Mouse (Mus musculus) embryonic facial prominence, embryonic 11.5 days (tissue): ENCODE results near the gene Arpp21. TPM values are rescaled to one million over a fixed set of nuclear protein-coding genes. Genes with fewer than 3 reads are reported as not detected.
A peak's percentile ranks its signal among the peaks of the same experiment; 100 is the strongest.
"Not testable (repeated sequence)": the region's sequence is repeated elsewhere in the genome, so short reads cannot be mapped to it uniquely, and the experiment has no call there.

ENCODE experiments used
- ATAC-seq: fragments of 200-750 bp; cut with Nextera tagmentation; replicated peaks from 2 replicates; pipeline ENCODE4 v1.8.0; 2017; ENCODE audit warnings: low read depth; ENCODE audit not compliant: insufficient number of reproducible peaks, low FRiP score, low TSS enrichment
- DNase-seq: peaks from one replicate; pipeline ENCODE4 v3.0.0-alpha.2; 2015; ENCODE audit warnings: low spot score
- H3K27ac ChIP-seq: fragments of 300-500 bp; sonication (generic); replicated peaks from 2 replicates; pipeline ENCODE4 v1.5.1; 2014; ENCODE audit warnings: mild to moderate bottlenecking, low read depth, low read length, control low read depth
- H3K27me3 ChIP-seq: fragments of 300-500 bp; sonication (generic); 2 replicates; pipeline ENCODE4 v1.6.1; 2014; ENCODE audit warnings: mild to moderate bottlenecking, low read length, moderate library complexity, mixed read lengths; ENCODE audit not compliant: control insufficient read depth, insufficient read depth
- H3K36me3 ChIP-seq: fragments of 300-500 bp; sonication (generic); replicated peaks from 2 replicates; pipeline ENCODE4 v1.6.1; 2014; ENCODE audit warnings: low read depth, mild to moderate bottlenecking, low read length, moderate library complexity, mixed read lengths; ENCODE audit not compliant: control insufficient read depth, insufficient read depth
- H3K4me1 ChIP-seq: fragments of 300-500 bp; sonication (generic); 2 replicates; pipeline ENCODE4 v1.6.1; 2014; ENCODE audit warnings: low read length, mixed read lengths; ENCODE audit not compliant: control insufficient read depth, insufficient read depth
- H3K4me2 ChIP-seq: fragments of 300-500 bp; sonication (generic); 2 replicates; pipeline ENCODE4 v1.6.1; 2014; ENCODE audit warnings: low read depth, mild to moderate bottlenecking, control low read depth, low read length, moderate library complexity
- H3K4me3 ChIP-seq: fragments of 300-500 bp; sonication (generic); 2 replicates; pipeline ENCODE4 v1.5.1; 2014; ENCODE audit warnings: low read depth, low read length, control low read depth
- H3K9ac ChIP-seq: fragments of 300-500 bp; sonication (generic); replicated peaks from 2 replicates; pipeline ENCODE4 v1.6.1; 2014; ENCODE audit warnings: mild to moderate bottlenecking, control low read depth, low read length
- H3K9me3 ChIP-seq: fragments of 300-500 bp; sonication (generic); replicated peaks from 2 replicates; pipeline ENCODE4 v1.6.1; 2016; ENCODE audit warnings: mild to moderate bottlenecking, low read length, inconsistent platforms, mixed read lengths; ENCODE audit not compliant: control insufficient read depth
- WGBS: fragments of 180-500 bp; shearing (Covaris S2); extraction: QIAGEN DNeasy Blood & Tissue Kit; methylation state at CpG from one replicate; pipeline ENCODE4 v1.1.7; 2014; 5-methylcytosine and 5-hydroxymethylcytosine counted together
- polyA plus RNA-seq: library from polyadenylated mRNA; unstranded; fragments of >200 nt; fragmentation: Nextera tagmentation; extraction: Ambion mirVana; gene quantifications from 2 replicates; pipeline ENCODE4 v1.2.1, GENCODE M21; 2014

Arpp21 gene
- polyA plus RNA-seq, 1 experiment from 2014 or later = 3.1 TPM

DNA sequence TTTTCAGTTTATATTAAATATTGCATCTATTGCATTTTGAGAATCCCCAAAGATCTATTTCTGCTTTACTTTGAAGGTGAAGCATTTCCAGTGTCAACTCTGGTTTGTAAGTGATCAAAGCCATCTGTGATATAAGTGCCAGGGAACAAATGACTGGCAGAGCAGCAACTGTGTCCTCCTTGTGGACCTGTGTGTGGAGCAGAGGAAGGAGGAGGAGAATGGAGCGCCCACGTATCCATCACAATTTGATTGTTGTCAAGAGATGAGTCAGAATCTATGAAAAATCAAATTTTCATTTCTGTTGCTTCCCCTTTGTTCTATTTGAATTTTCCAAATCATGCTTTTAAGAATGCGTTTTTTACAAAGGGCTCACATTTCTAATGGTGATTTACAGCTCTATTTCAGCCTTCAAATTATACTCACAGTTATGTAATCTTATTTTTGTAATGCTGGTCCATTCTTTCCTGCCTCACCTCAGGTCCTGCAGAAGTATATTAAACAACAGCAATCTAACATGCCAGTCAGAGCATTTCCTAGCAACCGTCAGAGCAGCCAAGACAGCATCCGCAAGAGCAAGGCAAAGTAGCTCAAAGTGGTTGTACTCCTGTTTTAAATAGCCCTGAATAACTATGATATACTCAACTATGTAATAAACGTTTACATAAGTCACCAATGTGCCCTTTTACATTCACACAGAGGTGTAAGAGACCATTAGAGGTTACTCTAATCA is 174.9 kb downstream of the Arpp21 start:
- Histone ChIP-seq H3K27me3 (no peaks in the 10 kb centered on the region), H3K4me1 (no peaks in the 10 kb centered on the region), H3K4me3 (no peak overlapping the region), H3K27ac (no peak overlapping the region), H3K4me2 (no peak overlapping the region), H3K9ac (no peak overlapping the region), H3K36me3 (no peaks in the 10 kb centered on the region), H3K9me3 (no peaks in the 10 kb centered on the region)
- WGBS = 65% methylated on average over 6 of the region's 6 CpGs
- DNase-seq (no peak), ATAC-seq (no peak)

GRCm38 (mm10) chr9:112054807-112055381 is 180.8 kb downstream of the Arpp21 start:
- 76% methylated on average over 6 of the region's 6 CpGs for WGBS
- H3K9ac ChIP-seq = no peak overlapping the region
- no peak overlapping the region for H3K4me2 ChIP-seq
- H3K27me3 ChIP-seq = no peaks in the 10 kb centered on the region
- no peak for ATAC-seq
- no peaks in the 10 kb centered on the region for H3K4me1 ChIP-seq
- DNase-seq = no peak
- no peak overlapping the region for H3K27ac ChIP-seq
- no peaks in the 10 kb centered on the region for H3K36me3 ChIP-seq
- H3K4me3 ChIP-seq = no peak overlapping the region
- no peaks in the 10 kb centered on the region for H3K9me3 ChIP-seq

GRCm38 (mm10) chr9:112047903-112048467 is 187.8 kb downstream of the Arpp21 start:
- Histone ChIP-seq H3K9ac (no peak overlapping the region), H3K27me3 (no peaks in the 10 kb centered on the region), H3K4me1 (no peaks in the 10 kb centered on the region), H3K9me3 (no peaks in the 10 kb centered on the region), H3K4me2 (no peak overlapping the region), H3K4me3 (no peak overlapping the region), H3K36me3 (no peaks in the 10 kb centered on the region), H3K27ac (no peak overlapping the region)
- DNase-seq (no peak), ATAC-seq (no peak)
- 81% methylated on average over 9 of the region's 9 CpGs for WGBS

DNA sequence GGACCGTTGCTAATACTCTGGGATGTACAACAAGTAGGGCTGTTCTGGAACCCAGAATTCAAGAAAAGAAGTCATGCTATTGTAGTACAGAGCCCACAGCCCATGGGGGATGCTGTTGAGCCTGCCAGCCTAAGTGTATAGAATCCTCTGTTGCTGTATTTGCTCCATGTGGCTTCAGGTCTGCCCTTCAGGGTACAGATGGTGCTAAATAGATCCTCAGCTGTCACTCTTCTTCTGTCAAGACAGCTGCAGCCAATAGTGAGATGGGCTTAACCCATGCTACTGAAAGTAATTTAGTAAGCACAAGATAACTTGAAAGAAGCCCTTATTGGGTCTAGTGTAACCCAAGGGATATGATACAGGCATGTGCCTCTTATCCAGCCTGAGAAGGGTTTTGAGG is 195.2 kb downstream of the Arpp21 start:
- Histone ChIP-seq H3K4me3 (no peak overlapping the region), H3K4me1 (no peaks in the 10 kb centered on the region), H3K36me3 (no peaks in the 10 kb centered on the region), H3K27ac (no peak overlapping the region), H3K9ac (no peak overlapping the region), H3K4me2 (no peak overlapping the region), H3K9me3 (no peaks in the 10 kb centered on the region), H3K27me3 (no peaks in the 10 kb centered on the region)
- WGBS = 84% methylated on average over 1 of the region's 1 CpGs
- DNase-seq = no peak
- 0 out of 2 replicates have a peak, but pooled peaks have one; percentile 52 for ATAC-seq

DNA sequence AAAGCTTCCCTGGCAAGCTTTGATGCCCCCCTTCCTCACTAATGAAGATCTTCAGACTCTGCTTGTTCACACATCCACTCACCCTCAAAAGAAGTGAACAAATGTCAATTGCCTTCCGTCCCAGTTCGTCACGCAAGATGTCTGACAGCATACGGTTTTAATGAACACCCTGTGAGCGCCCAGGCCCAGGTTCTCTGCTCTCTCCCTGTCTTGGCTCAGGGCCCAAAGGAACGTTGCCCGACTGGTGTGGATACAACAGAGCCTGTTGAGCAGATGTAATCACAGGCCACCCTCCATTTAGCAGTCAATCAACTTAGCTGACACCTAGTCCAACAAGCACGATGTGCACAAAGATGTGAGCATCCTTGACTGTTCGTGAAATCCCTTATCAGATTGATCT is 198.0 kb downstream of the Arpp21 start:
- Histone ChIP-seq H3K4me2 (no peak overlapping the region), H3K27ac (no peak overlapping the region), H3K9me3 (no peaks in the 10 kb centered on the region), H3K4me1 (no peaks in the 10 kb centered on the region), H3K4me3 (no peak overlapping the region), H3K36me3 (no peaks in the 10 kb centered on the region), H3K27me3 (no peaks in the 10 kb centered on the region), H3K9ac (no peak overlapping the region)
- WGBS = 62% methylated on average over 9 of the region's 9 CpGs
- no peak for ATAC-seq
- DNase-seq = peak; percentile 22

DNA sequence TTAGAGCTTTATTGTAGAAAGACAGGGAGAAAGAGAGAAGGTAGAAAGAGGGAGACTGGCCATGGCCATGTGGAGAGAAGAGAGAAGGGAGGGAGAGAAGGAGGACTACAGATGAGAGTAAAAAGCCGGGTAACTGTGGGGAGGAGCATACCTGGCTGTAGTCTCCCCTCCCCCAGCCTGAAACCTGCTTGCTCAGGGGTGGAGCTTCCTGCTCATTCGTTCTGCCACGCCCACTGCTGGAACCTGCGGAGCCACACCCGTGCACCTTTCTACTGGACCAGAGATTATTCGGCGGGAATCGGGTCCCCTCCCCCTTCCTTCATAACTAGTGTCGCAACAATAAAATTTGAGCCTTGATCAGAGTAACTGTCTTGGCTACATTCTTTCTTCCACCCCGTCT is 201.9 kb downstream of the Arpp21 start:
- H3K9me3 ChIP-seq, H3K4me1 ChIP-seq, H3K9ac ChIP-seq, DNase-seq, H3K36me3 ChIP-seq, H3K4me3 ChIP-seq, H3K27me3 ChIP-seq, H3K27ac ChIP-seq, ATAC-seq, H3K4me2 ChIP-seq: not testable (repeated sequence)
- WGBS = 46% methylated on average over 3 of the region's 10 CpGs

DNA sequence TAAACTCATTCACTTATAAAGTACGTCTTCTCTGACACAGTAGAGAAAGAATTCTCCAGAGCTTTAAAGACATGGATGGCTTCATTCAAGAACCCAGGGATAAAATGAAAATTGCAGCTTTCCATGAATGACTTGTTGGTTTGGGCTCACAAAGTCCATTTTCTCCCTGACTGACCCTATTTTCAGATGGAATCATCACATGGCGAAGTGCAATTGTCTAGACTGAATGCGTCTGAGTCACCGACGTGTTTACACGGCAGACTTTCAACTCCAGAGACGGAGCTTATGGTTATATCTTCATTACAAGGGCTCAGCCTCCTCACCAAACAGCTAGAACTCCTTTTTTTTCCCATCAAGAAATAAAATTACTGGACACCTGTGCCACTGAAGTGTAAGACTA is 203.6 kb downstream of the Arpp21 start:
- Histone ChIP-seq H3K4me1 (no peaks in the 10 kb centered on the region), H3K27me3 (no peaks in the 10 kb centered on the region), H3K36me3 (no peaks in the 10 kb centered on the region), H3K9me3 (no peaks in the 10 kb centered on the region), H3K9ac (no peak overlapping the region), H3K27ac (no peak overlapping the region), H3K4me2 (no peak overlapping the region), H3K4me3 (no peak overlapping the region)
- 82% methylated on average over 7 of the region's 7 CpGs for WGBS
- DNase-seq (no peak), ATAC-seq (no peak)

DNA sequence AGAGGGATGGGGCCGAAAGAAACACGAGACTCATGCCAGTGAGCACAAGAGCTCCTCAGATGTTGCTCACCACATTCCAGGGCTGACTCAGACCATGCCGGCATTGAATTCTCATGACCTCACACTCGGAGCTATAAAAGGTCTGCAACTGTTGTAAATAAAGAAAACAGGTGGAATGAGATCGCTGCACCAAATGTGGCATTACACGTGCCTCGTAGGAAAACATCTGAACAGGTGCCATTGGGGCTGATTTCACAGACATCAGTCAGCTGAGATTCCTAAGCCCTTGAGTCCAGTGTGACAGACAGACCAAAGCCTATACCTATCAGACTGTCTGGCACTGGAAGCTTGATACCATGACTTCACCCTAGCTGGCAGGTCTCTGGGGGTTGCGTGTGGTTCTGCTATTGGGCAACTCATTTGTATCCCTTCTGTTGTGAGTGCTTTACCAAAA is 212.1 kb downstream of the Arpp21 start:
- H3K4me2 ChIP-seq = no peak overlapping the region

More for the DNA sequence above, 212.1 kb downstream of the Arpp21 start:
- Histone ChIP-seq H3K27ac (no peak overlapping the region), H3K27me3 (no peaks in the 10 kb centered on the region), H3K4me1 (no peaks in the 10 kb centered on the region), H3K9me3 (no peaks in the 10 kb centered on the region), H3K4me3 (no peak overlapping the region), H3K36me3 (no peaks in the 10 kb centered on the region), H3K9ac (no peak overlapping the region)
- DNase-seq = peak; percentile 3
- WGBS = 75% methylated on average over 8 of the region's 8 CpGs
- ATAC-seq = no peak
